Mouse (Mus musculus) neural tube, embryonic 12.5 days (tissue): ENCODE results near the gene Pdrg1. TPM values are rescaled to one million over a fixed set of nuclear protein-coding genes. Genes with fewer than 3 reads are reported as not detected.

Source experiments
- ATAC-seq: fragments of 200-750 bp; cut with Nextera tagmentation; 2 replicates; pipeline ENCODE4 v1.8.0; 2017; ENCODE audit warnings: low read depth, mild to moderate bottlenecking, moderate TSS enrichment, moderate library complexity; ENCODE audit not compliant: low FRiP score
- H3K27ac ChIP-seq: fragments of 300-500 bp; sonication (generic); 2 replicates; pipeline ENCODE4 v1.5.1; 2016
- H3K27me3 ChIP-seq: fragments of 300-500 bp; sonication (generic); replicated peaks from 2 replicates; pipeline ENCODE4 v1.6.1; 2016; ENCODE audit warnings: mild to moderate bottlenecking
- H3K36me3 ChIP-seq: fragments of 300-500 bp; sonication (generic); 2 replicates; pipeline ENCODE4 v1.6.1; 2016; ENCODE audit warnings: mild to moderate bottlenecking
- H3K4me1 ChIP-seq: fragments of 300-500 bp; sonication (generic); 2 replicates; pipeline ENCODE4 v1.6.1; 2016
- H3K4me2 ChIP-seq: fragments of 300-500 bp; sonication (generic); replicated peaks from 2 replicates; pipeline ENCODE4 v1.6.1; 2016; ENCODE audit warnings: mild to moderate bottlenecking
- H3K4me3 ChIP-seq: fragments of 300-500 bp; sonication (generic); 2 replicates; pipeline ENCODE4 v1.5.1; 2016
- H3K9ac ChIP-seq: fragments of 300-500 bp; sonication (generic); 2 replicates; pipeline ENCODE4 v1.6.1; 2016; ENCODE audit warnings: mild to moderate bottlenecking
- H3K9me3 ChIP-seq: fragments of 300-500 bp; sonication (generic); 2 replicates; pipeline ENCODE4 v1.6.1; 2016; ENCODE audit warnings: mild to moderate bottlenecking
- WGBS: fragments of 180-500 bp; shearing (Covaris S2); methylation state at CpG from one replicate; pipeline ENCODE4 v1.1.7; 2016; 5-methylcytosine and 5-hydroxymethylcytosine counted together
- polyA plus RNA-seq: library from polyadenylated mRNA; unstranded; fragments of >200 nt; fragmentation: Nextera tagmentation; extraction: Ambion mirVana; gene quantifications from 2 replicates; pipeline ENCODE4 v1.2.1, GENCODE M21; 2016

Pdrg1 gene
- polyA plus RNA-seq, 1 experiment from 2014 or later: 182 TPM

GRCm38 (mm10) chr2:153027501-153027900 lies 12.3 kb upstream of the Pdrg1 start:
- H3K9ac ChIP-seq: no peak overlapping the region
- H3K27ac ChIP-seq: no peak overlapping the region
- H3K4me2 ChIP-seq: no peak overlapping the region
- no peak overlapping the region for H3K4me3 ChIP-seq
- H3K9me3 ChIP-seq: no peaks in the 10 kb centered on the region
- peaks cover 11% of the 10 kb centered on the region; the same call in 1 of the 2 replicates for H3K4me1 ChIP-seq
- peaks cover 29% of the 10 kb centered on the region for H3K27me3 ChIP-seq
- WGBS: 61% methylated on average over 4 of the region's 4 CpGs
- ATAC-seq: no peak
- H3K36me3 ChIP-seq: no peaks in the 10 kb centered on the region

DNA sequence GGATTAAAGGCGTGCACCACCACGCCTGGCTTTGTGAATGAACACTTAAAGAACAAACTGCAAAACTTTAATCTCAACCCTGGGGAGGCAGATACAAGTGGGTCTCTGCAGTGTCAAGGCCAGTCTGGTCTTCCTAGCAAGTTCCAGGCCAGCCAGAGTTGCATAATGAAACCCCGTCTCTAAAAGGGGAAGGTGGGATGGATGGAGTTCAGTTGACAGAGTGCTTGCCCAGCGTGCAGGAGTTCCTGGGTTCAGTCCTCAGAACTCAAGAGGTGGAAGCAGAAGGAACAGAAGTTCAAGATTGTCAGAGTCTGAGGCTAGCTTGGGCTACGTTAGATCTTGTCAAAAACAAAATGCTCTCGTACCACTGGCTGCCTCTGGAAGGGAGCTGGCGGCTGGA lies 10.8 kb upstream of the Pdrg1 start:
- Histone ChIP-seq H3K4me2 (no peak overlapping the region), H3K27ac (no peak overlapping the region), H3K9me3 (no peaks in the 10 kb centered on the region), H3K4me1 (no peaks in the 10 kb centered on the region; the same call in 1 of the 2 replicates), H3K4me3 (no peak overlapping the region), H3K27me3 (peaks cover 17% of the 10 kb centered on the region), H3K9ac (no peak overlapping the region), H3K36me3 (no peaks in the 10 kb centered on the region)
- WGBS: 89% methylated on average over 7 of the region's 7 CpGs
- no peak for ATAC-seq

- Histone ChIP-seq H3K27ac (no peak overlapping the region), H3K4me2 (no peak overlapping the region), H3K36me3 (no peaks in the 10 kb centered on the region), H3K27me3 (no peaks in the 10 kb centered on the region), H3K4me1 (no peaks in the 10 kb centered on the region), H3K9me3 (no peaks in the 10 kb centered on the region), H3K4me3 (no peak overlapping the region), H3K9ac (no peak overlapping the region)
- 68% methylated on average over 4 of the region's 4 CpGs for WGBS
- no peak for ATAC-seq
Observed at GRCm38 (mm10) chr2:153022855-153023254, 7.6 kb upstream of the Pdrg1 start.

DNA sequence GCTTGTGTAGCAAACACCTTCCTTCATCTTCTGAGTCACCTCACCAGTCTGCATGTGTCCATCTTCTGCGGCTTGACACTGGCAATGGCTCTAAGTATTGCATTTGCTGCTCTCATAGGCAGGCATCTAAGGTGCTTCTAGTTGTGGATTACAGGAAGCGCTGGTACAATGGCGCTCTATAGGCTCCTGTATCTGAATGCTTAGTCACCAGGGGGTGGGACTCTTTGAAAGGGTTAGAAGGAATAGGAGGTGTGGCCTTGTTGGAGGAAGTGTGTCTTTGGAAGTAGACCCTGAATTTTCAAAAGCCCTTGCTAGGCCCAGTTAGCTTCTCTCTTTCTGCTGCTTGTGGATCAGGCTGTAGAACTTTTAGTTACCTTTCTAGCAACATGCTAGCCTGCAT lies 5.9 kb upstream of the Pdrg1 start:
- Histone ChIP-seq H3K4me1 (no peaks in the 10 kb centered on the region), H3K9ac (no peak overlapping the region), H3K36me3 (no peaks in the 10 kb centered on the region), H3K27ac (no peak overlapping the region), H3K4me2 (no peak overlapping the region), H3K27me3 (no peaks in the 10 kb centered on the region), H3K9me3 (no peaks in the 10 kb centered on the region), H3K4me3 (no peak overlapping the region)
- 74% methylated on average over 3 of the region's 3 CpGs for WGBS
- no peak for ATAC-seq

DNA sequence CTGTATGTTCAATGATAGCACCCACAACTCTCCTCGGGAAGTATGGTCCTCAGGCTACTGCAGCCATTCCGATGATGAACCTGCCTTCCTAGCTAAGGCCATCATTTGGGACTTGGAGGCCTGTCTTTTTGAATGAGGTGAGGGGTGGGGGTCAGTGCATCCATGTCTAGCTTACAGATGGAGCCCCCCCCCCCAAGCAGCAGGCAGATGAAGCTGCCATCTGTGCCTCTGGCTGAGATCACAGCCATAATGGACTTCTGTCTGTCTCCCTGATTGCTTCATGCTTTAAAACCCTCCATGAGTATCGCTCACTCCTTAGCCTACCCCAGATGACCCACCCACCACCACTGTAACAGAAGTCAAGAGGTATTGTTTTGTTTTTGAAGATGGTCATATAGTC lies 4.1 kb upstream of the Pdrg1 start:
- peaks cover 3% of the 10 kb centered on the region for H3K4me1 ChIP-seq
- H3K4me3 ChIP-seq: no peak overlapping the region
- no peaks in the 10 kb centered on the region for H3K27me3 ChIP-seq
- H3K36me3 ChIP-seq: no peaks in the 10 kb centered on the region
- H3K9me3 ChIP-seq: no peaks in the 10 kb centered on the region
- H3K9ac ChIP-seq: no peak overlapping the region
- no peak for ATAC-seq
- no peak overlapping the region for H3K27ac ChIP-seq
- WGBS: 89% methylated on average over 3 of the region's 3 CpGs
- no peak overlapping the region for H3K4me2 ChIP-seq

DNA sequence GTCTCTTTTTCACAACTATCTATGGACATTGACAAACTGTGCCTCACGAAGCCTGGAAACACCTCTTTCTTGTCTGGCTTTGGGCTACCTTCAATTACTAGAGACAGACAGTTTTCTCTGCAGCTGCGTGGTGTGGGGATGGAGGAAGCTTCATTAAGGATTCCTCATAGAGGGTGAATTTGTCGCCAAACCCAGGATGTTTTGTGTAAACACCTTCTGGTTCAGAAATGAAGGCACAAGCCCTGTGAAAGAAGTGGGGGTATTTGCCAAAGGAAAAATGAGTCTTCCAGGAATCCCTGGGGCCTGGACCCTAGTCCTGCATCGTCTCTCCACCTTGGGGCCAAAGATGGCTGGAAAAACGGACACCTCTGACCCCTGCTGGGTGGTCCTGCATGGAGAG lies 1.6 kb upstream of the Pdrg1 start:
- Histone ChIP-seq H3K4me3 (no peak overlapping the region), H3K27ac (no peak overlapping the region), H3K4me1 (peaks cover 9% of the 10 kb centered on the region), H3K9ac (no peak overlapping the region), H3K4me2 (no peak overlapping the region), H3K9me3 (no peaks in the 10 kb centered on the region), H3K27me3 (no peaks in the 10 kb centered on the region), H3K36me3 (peaks cover 17% of the 10 kb centered on the region)
- 43% methylated on average over 5 of the region's 5 CpGs for WGBS
- no peak for ATAC-seq

- Histone ChIP-seq H3K4me1 (peaks cover 9% of the 10 kb centered on the region), H3K9me3 (no peaks in the 10 kb centered on the region), H3K4me3 (no peak overlapping the region), H3K4me2 (peak overlapping the region; percentile 92), H3K9ac (no peak overlapping the region), H3K27ac (no peak overlapping the region), H3K27me3 (no peaks in the 10 kb centered on the region), H3K36me3 (peaks cover 24% of the 10 kb centered on the region)
- ATAC-seq: no peak; the same call in 1 of the 2 replicates
- WGBS: 47% methylated on average over 8 of the region's 8 CpGs
Observed at GRCm38 (mm10) chr2:153015804-153016203, 577 bp upstream of the Pdrg1 start.

- peaks cover 42% of the 10 kb centered on the region for H3K36me3 ChIP-seq
- peaks cover 9% of the 10 kb centered on the region for H3K4me1 ChIP-seq
- 92% methylated on average over 11 of the region's 11 CpGs for WGBS
- peak overlapping the region; percentile 84 for H3K4me3 ChIP-seq
- no peaks in the 10 kb centered on the region for H3K9me3 ChIP-seq
- peak overlapping the region; percentile 92 for H3K4me2 ChIP-seq
- H3K27me3 ChIP-seq: no peaks in the 10 kb centered on the region
- no peak overlapping the region for H3K27ac ChIP-seq
- no peak for ATAC-seq
- peak overlapping the region; percentile 81; the same call in 1 of the 2 replicates for H3K9ac ChIP-seq
Observed at GRCm38 (mm10) chr2:153013724-153014515, 1.3 kb downstream of the Pdrg1 start.

- Histone ChIP-seq H3K4me3 (no peak overlapping the region), H3K27me3 (no peaks in the 10 kb centered on the region), H3K9me3 (no peaks in the 10 kb centered on the region), H3K4me2 (no peak overlapping the region), H3K27ac (no peak overlapping the region), H3K9ac (no peak overlapping the region), H3K36me3 (peaks cover 66% of the 10 kb centered on the region), H3K4me1 (peaks cover 7% of the 10 kb centered on the region)
- 90% methylated on average over 12 of the region's 12 CpGs for WGBS
- no peak for ATAC-seq
Observed at GRCm38 (mm10) chr2:153009192-153009973, 5.8 kb downstream of the Pdrg1 start.

DNA sequence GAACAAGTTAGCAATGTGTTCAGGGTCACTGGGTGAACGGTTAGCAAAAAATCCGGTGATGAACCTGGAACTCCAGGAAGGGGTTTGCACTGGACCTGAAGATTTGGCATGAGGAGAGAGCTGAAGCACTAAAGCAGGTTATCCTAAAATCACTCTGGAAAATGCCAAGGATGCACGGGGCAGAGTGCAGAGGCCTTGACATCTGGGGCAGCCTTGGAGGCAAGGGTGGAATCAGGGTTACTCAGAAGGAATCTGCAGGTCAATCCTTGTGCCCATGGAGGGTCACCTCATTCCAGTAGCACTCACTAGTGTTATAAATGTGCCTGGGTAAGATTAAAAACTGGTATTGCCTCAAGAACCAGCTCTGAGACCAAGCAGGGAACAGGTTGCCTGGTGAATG lies 9.2 kb downstream of the Pdrg1 start:
- Histone ChIP-seq H3K4me3 (no peak overlapping the region), H3K4me1 (no peaks in the 10 kb centered on the region), H3K36me3 (peaks cover 44% of the 10 kb centered on the region), H3K27ac (no peak overlapping the region), H3K9me3 (no peaks in the 10 kb centered on the region), H3K27me3 (no peaks in the 10 kb centered on the region), H3K9ac (no peak overlapping the region), H3K4me2 (no peak overlapping the region)
- WGBS: 87% methylated on average over 3 of the region's 3 CpGs
- ATAC-seq: no peak

- WGBS: 58% methylated on average over 13 of the region's 13 CpGs
- H3K27ac ChIP-seq: no peak overlapping the region
- no peak overlapping the region for H3K9ac ChIP-seq
- H3K27me3 ChIP-seq: no peaks in the 10 kb centered on the region
- H3K4me3 ChIP-seq: no peak overlapping the region
- H3K9me3 ChIP-seq: no peaks in the 10 kb centered on the region
- no peak overlapping the region for H3K4me2 ChIP-seq
- H3K4me1 ChIP-seq: no peaks in the 10 kb centered on the region
- H3K36me3 ChIP-seq: peaks cover 23% of the 10 kb centered on the region
- no peak for ATAC-seq
Observed at GRCm38 (mm10) chr2:153003681-153004338, 11.4 kb downstream of the Pdrg1 start.
